Mouse (Mus musculus) kidney, adult 9 months (tissue): ENCODE measurements around the gene Specc1l.

Experiments
- DNase-seq: peaks from one replicate; pipeline ENCODE4 v3.0.0; 2022

The Specc1l gene

DNA sequence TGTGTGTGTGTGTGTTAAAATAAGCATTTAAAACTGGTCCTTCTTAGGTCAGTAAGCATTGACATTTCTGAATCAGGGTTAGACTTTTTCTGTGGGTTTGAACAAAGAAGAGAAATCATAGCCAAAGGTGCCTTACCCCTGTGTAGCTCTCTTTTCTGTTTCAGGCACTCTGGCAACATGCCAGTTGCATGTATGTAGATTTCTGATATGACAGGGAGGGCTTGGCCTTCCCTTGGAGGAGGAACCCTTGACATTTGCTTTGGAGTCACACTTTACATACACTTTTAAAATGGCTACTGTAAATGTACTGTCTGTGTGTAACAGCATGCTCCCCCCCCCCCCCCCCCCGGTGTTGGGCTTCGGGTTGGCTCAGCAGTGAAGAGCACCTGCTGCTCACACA is 12.8 kb downstream of the Specc1l start:
- DNase-seq, result no peak

DNA sequence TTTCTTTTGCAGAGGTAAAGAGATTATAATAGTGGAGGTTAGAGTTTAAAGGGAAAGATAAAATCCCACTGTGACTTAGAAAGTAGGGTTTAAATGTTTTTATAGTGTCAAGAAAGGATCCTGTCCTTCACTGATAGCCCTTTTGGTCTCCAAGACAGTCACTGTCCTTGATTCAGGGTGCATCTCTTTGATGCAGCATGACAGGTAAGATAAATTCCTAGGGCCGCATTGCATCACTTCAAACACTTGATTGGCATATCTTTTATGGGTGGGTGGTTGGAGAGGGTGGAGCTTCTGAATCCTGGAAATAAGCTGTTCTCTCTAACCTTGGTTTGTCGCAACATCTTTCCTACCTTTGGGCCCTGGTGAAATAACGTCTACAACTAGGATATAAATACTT is 15.5 kb downstream of the Specc1l start:
- DNase-seq, result no peak

DNA sequence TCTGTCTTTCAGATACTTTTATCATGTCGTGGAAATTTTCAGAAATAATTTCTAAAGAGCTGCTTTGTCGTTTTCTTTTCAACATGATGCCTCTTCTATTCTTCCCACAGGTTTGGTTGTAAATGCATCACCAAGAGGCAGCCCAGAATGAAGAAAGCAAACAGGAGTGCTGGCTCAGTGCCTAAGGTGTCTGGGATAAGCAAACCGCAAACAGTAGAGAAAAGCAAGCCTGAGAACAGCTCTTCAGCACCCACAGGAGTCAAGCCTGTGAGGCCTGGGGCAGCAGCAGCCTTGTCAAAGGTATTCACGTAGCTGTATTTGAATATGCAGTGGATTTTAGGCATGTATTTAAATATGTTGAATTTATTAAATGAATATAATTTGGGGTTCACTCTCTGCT is 18.7 kb downstream of the Specc1l start:
- no peak for DNase-seq

DNA sequence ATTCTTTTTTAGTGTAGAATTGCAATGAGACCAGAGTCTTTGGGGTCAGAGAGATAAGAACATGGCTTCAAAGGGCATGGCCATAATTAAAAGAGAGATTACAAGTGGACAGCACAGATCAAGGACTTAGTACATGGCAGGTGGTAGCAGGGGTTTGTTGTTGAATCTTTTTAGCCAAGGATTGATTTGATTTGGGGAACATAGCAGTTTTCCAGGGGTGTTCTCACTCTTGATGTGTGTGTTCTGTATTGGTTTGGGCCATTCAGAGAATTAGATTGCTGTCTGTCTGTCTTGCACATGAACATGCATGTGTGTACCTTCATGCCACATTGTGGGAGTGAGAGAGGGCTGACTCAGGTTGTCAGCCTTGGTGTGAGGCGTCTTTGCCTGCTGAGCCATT is 20.0 kb downstream of the Specc1l start:
- no peak for DNase-seq

DNA sequence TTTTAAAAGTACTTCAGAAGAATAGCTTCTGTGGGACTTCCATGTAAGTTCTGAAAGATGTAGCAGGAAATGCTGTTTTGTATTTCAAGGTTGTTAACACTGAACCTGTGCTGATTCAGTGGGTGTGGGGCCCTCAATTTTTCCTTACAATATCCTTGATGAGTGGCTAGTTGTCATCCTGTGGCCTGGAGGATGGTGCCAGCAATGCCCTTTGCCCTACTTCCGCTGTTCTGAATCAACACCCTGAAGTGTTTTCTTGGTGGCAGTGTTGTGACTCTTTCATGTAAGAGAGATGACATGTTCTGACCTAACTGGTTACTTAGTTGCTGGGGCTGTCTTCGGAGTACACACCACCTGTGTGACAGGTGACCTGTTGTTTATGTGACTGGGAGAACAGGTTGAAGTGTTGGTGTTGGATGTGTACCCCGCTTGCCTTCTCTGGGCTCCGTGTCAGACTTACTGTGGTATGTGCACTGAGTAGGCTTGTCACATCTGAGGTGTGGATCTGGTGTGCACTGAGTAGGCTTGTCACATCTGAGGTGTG is 20.8 kb downstream of the Specc1l start:
- DNase-seq, result no peak

DNA sequence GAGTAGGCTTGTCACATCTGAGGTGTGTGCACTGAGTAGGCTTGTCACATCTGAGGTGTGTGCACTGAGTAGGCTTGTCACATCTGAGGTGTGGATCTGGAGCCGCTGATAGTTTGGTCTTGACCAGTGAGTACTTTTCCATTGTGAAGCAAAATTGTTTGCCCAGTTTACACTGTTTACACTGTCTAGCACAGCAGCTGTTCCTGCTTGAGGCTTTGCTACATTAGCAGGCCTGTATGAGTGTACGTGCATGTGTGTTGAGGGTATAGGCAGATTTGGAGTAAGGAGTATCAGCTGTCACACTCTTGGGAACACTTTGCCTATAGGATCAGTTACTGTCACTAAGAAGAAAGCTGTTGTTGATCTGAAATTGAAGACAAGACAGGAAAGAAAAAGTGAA is 21.6 kb downstream of the Specc1l start:
- no peak for DNase-seq

DNA sequence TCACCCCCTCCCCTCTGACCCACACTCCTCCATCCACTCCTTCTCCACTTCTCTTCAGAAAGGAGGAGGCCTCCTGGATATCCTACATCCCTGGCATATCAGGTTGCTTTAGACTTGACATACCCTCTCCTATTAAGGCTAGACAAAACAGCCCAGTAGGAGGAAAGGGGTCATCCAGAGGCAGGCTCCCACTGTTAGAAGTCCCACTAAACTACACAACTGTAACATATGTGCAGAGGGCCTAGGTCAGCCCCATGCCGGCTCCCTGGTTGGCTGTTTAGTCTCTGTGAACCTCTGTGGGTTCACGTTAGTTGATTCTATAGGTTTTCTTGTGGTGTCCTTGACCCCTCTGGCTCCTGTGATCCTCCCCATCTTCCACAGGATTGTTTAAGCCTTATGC is 23.9 kb downstream of the Specc1l start:
- no peak for DNase-seq

DNA sequence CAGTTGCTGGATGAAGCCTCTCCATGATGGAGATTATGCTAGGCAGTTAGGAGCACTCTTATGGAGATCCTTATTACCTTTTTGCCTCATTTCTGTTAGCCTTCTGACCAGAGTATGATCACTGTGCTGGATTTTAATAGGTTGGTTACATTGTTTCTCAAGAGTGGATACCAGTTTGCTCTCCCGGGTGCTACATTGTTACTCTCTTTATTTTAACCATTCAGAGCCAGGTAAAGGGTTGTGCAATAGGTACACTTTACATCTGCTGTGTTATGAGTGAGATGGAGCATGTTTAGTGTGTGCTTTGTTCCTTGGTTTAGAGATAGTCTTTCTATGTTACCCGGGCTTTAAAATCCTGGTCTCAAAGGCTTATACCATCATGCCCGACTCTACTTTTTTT is 24.3 kb downstream of the Specc1l start:
- no peak for DNase-seq

DNA sequence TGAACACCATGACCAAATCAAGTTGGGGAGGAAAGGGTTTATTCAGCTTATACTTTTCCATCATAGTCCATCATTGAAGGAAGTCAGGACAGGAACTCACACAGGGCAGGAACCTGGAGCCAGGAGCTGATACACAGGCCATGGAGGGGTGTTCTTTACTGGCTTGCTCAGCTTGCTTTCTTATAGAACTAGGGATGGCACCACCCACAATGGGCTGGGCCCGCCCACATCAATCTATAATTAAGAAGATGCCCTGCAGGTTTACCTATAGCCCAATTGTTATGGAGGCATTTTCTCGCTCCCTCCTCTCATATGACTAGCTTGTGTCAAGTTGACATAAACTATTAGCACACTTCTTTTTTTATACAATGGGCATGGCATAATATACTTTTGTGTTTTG is 25.3 kb downstream of the Specc1l start:
- no peak for DNase-seq

DNA sequence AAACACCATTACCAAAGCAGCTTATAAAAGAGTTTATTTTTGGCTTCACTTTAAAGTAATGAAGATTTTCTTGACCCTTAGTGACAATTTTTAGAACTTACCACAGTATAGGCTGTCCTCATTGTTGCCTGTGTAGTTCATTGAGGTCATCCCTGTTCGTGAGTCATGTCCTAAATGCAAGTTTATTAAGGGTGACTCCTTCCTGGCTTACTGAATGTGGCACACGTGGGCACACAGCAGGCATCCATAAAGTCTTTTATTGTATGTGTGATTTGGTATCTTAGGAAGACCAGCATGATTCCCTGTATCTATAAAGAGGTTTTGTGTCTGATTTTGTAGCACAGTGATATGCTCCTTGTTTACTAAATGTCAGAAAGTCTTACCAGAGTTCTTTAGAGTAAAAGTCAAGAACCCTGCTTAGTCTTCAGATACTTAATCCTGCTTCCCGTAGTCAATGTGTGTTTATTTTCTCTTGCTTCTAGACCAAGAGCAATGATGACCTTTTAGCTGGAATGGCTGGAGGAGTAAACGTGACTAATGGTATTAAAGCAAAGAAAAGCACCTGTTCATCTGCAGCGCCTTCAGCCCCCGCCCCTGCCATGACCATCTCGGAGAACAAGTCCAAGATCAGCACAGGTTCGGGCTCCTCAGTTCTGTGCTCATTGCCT is 28.8 kb downstream of the Specc1l start:
- DNase-seq, result no peak

DNA sequence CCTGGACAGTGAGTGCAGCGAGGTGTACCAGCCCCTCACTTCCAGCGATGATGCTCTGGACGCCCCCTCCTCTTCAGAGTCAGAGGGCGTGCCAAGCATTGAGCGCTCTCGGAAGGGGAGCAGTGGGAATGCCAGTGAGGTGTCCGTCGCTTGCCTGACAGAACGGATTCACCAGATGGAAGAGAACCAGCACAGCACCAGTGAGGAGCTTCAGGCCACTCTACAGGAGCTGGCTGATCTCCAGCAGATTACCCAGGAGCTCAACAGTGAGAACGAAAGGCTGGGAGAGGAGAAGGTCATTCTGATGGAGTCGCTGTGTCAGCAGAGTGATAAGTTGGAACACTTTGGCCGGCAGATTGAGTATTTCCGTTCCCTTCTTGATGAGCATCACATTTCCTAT is 33.9 kb downstream of the Specc1l start:
- DNase-seq, result no peak

DNA sequence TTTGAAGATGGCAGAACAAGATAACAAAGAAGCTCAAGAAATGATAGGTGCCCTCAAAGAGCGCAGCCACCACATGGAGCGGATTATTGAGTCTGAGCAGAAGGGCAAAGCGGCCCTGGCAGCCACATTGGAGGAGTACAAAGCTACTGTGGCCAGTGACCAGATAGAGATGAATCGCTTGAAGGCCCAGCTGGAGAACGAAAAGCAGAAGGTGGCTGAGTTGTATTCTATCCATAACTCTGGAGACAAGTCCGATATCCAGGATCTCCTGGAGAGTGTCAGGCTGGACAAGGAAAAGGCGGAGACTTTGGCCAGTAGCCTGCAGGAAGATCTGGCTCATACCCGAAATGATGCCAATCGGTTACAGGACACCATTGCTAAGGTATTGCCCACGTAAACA is 34.5 kb downstream of the Specc1l start:
- DNase-seq, result no peak

DNA sequence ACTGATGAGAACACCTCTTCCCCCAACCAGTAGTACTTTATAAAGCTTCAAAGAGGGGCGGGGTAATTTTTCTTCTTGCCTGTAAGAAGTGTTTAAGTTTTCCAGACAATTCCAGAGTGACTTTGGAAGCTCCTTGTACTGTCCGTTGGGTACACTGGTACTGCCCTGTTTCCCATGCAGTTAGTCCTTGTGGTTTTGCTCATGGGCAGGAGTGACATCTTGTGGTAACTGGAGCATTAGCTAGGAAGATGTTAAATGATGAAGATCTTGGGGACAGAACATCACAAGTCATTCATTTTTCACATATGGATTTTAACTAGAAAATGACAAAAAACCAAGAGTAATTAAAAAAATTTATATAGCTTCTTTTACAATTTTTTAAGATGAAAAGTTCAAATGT is 39.1 kb downstream of the Specc1l start:
- DNase-seq, result peak; percentile 31

DNA sequence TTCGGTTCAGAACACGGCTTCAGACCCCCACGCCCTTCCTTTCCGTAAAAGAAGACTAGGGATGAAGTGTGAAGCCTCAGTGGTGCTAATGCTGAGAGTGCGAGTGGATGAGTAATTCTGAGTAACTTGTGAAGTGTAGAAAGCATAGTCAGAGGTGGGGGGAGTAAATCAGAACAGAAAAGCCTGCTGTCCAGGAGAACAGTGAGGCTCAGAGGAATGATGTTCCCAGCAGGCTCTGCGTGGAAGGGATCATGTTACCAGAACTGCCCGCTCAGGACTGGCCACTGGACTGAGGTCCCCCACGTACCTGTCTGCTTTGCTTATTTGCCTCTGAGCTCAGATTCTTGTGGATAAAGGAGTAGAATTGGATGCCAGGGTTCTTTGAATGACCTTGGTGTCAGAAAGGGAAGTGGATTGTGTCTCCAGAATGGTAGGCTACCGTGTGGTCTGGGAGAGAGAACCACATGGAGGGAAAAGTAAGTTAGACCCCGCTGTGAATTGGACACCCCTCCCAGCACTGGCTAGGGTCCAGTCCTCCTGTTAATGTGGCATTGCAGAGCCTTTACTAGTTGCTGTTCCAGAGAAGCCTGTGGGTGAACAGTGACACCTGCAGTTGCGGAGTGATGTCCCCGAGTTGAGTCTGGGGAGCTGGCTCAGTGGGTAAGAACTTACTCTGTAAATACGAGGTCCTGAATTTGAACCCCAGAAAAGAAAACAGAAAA is 40.6 kb downstream of the Specc1l start:
- DNase-seq, result peak; percentile 27

DNA sequence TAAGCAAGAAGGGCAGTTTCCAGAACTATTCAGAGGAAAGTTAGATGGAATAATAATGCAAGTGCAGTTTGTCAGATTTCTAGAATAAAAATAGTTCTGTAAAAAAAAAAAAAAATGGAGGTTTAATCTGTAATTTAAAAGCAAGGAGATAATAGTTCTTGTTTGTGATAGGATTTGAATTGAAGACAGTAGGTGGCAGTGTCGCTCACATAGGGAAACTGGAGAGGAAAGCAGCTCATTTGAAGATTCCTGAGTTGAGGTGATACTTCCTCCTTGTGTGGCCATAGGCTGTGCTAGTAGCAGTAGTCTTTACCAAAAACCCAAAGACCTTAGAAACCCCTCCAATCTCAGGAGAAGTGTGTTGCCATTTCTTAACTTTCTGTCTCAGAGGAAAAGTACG is 43.2 kb downstream of the Specc1l start:
- peak; percentile 38 for DNase-seq

DNA sequence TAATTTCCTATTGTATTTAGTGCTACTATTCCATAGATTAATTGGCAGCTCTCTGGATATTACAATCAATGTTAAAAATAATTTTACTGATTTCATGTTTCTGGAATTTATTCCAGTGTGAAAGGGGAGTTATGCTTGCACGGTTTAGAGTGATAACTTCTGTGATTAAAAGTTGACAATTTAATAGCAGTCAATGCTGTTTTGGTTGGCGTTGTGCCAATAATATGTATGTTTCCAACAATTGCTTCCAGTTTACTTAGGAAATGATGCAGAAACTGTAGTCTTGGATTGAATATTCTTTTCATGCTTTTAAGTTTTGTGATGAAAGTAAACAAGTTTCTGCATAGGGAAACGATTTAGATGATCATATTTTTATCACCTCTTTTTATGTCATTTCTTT is 45.5 kb downstream of the Specc1l start:
- no peak for DNase-seq

DNA sequence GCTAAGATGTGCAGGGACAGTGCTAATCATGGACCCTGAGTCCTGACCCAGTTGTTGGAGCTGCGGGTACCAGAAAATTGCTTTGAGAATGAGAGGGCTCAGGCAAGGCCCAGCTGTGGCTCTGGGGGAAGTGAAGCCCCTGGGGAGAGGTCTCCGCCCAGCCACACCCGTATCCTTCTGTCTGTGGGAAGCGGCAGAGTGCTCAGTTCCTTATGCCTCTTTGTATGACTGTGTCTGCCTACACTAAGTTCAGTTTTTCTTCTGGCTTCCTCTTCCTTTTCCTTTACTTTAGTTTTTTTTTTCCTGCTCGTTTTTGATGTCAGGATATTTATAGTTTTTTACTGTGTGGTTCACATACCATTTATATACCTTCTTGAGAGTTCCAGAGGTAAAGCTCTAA is 46.4 kb downstream of the Specc1l start:
- DNase-seq, result no peak

DNA sequence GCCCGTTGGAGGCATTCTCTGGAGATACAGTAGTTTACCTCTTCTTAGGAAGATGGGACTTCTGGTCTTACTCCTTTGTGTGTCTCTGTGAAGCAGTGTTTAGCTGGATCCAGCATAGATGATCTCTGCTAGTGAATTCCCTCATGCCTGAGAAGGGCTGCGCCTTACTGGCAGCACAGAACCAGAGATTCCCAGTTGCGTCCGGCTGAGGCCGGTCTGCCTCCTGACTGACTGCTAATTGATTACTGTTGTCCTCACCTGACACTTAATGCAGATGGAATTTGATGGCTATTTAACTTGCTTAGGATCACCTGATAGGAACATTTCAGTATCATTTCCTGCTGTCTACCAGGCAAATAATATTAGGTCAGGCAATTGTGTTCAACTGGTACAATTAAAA is 49.4 kb downstream of the Specc1l start:
- DNase-seq, result peak; percentile 32

DNA sequence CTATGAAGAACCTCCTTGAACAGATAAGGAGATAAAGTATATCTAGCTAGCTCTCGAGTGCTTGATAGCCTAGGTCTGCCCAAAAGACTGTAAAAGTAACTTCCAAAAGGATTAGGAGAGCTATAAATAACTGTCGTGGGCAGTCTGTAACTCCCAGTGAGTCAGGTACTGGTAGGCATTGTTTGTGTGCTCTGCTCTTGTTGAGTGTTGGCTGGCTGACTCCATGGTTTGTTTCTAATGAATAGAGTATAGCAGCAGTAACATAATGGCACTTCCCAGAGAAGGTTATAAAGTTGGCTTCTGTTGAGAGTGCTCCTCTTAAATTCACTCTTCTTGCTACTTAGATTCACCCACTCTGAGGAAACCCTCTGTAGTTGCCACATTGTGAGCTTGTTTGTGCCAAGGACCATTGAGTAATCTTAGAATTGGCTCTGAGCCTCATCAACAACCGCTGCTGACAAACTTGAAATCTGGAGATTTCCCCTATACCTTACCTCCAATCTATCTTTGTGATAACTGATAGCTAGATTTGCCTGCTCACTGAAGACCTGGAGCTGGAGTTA is 53.2 kb downstream of the Specc1l start:
- DNase-seq, result no peak

DNA sequence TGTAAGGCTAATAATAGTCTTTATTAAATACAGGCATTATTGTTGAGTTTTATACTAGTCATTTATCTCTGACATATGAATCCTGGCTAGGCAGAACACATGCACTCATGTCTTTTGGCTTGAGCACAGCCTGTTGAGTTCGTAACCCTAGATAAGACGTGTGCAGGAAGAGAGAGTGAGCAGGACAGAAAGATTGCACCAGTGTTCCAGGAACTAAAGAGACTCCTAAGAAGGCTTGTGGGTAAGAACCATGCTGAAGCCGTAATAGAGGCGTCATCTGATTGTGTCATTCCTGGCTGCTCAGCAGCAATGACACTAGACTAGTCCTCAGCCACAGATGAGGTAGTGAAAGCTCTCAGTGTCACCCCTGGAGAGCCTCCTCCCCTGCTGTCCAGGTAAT is 61.1 kb downstream of the Specc1l start:
- no peak for DNase-seq

DNA sequence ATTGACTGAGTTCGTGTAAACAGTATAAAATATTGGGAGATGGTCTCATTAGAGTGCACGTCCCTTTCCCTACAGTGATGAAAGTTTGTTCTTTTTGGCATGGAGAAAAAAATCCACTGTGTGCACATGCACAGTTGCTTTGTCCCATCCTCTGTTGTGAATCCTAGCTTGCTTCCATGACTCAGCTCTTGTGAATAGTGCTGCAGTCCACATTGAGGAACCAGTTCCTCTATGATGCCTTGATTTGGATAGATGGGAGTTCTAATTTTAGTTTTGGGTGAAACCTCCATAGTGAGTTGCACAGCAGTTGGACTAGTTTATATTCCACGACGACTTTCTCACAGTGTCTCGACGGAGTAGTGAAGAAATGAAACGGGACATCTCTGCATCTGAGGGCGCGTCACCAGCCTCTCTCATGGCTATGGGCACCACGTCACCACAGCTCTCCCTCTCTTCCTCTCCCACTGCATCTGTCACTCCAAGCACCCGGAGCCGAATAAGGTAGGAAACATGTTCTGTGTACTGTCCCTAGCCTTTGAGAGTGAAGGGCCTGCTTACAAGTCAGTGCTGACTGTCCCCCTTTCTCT is 64.6 kb downstream of the Specc1l start:
- no peak for DNase-seq

DNA sequence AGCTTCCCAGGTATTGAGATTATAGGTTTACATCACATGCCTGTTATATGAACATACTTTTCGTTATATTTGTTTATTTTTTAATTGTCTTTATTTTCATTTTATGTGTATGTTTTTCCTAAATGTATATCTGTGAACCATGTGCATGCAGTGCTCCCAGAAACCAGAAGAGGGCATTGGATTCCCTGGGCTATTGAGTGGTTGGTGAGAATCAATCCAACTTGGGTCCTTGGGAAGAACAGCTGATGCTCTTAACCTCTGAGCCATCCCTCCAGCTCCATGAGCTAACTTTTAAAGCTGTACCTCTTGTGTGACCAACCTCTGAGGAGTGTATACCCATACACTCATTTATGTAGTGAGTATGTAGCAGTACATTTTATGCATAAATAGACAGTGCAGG is 65.6 kb downstream of the Specc1l start:
- peak; percentile 56 for DNase-seq

DNA sequence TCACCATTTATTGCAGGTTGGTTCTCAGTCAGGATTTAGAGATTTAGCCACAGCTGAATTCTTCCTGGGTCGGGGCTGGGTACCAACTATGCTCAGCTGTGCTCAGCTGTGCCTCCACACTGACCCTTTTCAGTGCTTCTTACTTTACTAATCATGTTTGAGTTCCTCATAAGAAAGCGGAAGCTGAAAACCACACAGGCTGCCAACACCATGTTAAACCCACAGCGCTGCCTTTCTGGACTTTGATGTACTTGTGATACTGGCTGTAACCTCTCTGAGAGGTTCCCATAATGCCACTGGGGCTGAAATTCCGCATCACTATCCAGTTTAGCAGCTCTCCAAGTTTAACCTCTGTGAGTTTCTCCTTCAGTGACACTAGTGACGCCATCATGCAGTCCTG is 70.8 kb downstream of the Specc1l start:
- peak; percentile 27 for DNase-seq

DNA sequence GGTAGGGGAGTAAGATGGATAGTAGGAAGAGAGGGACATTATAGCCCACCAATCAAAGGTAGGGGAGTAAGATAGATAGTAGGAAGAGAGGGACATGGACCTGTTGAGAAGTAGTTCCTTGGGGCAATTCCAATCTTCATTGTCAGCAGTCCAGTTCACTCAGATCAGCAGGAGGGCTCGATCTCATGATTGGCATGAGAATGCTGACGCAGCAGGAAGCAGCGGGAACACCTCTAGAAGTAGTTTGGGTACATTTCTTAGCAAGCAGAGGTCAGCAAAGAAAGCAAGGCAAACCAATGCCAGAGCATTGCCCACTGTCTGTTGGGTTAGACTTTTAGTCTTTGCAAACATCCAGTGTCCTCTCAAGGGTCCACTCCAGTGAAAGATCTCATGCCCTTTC is 71.9 kb downstream of the Specc1l start:
- no peak for DNase-seq
